Mouse (Mus musculus): ENCODE measurements at regions not wholly inside any gene's neighbourhood (a gene's known extent, or its start where the extent isn't known, plus 50 kb on each side); places are given as distances from the start of the nearest gene placed in this dataset.
A peak's percentile ranks its signal among the peaks of the same experiment; 100 is the strongest.

DNA sequence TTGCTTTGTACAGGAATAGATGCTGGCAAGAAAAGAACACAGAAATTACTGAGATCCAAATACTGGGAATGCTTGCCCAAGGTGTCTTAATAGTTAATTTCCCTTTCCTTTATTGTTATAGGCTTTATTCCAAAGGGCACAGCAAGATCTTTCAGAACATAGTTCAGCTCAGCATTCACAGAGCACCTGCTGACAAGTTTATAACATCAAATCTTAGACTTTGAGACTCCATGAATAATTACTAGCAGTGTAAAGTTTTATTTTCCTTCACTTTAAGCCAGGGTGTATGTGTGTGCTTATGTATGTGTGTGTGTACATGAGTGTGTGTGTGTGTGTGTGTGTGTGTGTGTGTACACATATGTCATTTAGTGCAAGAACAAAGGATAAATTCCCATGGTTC is 999.8 kb upstream of the Crim1 start:
- no peak for DNase-seq

DNA sequence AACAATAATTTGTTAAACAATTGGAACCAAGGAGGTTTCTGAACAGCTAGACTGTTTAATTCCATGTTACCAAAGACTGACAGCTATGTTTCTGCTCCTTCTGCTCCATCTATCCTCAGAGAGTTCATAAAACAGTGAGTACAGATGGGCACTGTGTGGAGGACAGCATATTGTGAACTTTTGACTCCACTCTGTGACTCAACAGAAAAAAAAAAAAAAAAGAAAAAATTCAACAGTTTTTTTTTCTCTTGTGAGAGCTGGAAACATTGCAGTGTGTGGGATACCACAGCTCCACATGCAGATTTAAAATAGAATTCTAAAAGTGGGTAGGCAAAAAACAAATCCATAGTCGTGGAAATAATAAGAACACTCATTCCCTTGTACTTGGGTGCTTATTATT is 999.4 kb upstream of the Crim1 start:
- no peak for DNase-seq

DNA sequence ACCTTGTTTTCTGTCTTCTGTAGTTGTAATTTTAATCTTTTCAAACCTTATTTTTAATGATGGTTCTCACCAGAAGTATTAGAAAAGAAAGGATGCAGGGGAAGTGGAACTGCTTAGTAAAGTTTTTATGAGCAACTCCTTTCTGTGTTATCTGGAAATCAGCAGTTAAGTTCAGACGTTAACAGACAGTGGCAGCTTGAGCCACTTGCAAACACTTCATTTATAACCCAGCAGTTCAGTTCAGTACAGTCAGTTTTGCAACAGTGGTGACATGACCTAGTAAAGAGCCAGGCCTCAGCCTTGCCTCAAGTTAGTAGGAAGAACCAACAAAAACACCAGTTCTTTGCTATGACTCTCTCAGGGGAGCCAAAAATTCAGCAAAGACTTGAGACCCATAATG is 989.1 kb upstream of the Crim1 start:
- DNase-seq = peak in 1 of 2 experiments; percentile 4

DNA sequence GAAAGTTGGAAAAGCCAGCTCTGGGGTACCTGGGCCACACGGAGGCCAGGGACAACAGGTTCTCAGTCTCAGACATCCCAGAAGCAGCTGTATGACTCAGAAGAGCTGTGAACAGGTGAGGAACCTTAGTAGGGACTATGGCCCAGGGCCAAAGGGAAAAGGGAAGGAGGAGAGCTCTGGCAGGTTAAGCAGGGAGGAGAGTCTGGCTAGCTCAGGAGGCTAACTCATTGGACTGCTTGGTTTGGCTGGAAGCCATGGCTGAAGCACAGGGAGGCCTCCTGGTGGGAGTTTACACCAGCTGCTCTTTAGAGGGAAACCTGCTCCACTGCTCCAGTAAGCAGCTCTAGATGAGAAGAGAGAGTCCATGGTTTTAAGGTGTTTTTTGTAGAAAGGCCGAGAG is 955.0 kb upstream of the Crim1 start:
- DNase-seq = peak in 1 of 2 experiments; percentile 1
